Comparison of ENCODE assay signal across 8 mouse cellular contexts in the genomic region with DNA sequence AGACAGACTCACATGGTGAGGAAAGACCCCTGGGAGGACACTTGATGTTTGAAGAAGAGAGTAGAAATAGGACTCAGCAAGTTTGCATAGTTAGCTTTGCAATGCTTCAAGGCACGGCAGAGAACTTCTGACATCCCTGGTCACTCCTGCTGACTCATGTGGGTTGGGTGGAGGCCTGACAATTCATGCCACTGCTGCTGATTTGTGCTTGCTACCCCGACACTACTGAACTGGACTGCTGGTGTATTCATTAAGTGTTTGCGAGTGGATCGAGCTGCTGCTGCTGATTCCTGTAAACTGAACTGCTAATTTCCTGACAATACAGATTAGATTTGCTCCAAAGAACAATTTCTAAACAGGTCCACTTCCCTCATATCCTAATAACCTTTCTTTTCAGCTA. TPM values are rescaled to one million over a fixed set of nuclear protein-coding genes. Genes with fewer than 3 reads are reported as not detected.
DNase-seq lines count a peak whose midpoint lies in the region; ATAC-seq and TF ChIP-seq lines count a peak whose summit lies in the region.

No protein-coding gene starts in this region.

- no peak overlapping the region for H3K9ac ChIP-seq in midbrain, embryonic 11.5 days (ENCODE audit: low read length)

- no peak overlapping the region for H3K27ac ChIP-seq in kidney, adult 2 months (ENCODE audit: insufficient read depth, low read depth, low read length)
- peak overlapping the region; percentile 37; the same call in 1 of the 2 replicates for H3K27ac ChIP-seq in olfactory bulb, adult 2 months (ENCODE audit: insufficient read depth, low read depth, low read length)
- no peak overlapping the region for H3K27ac ChIP-seq in hindbrain, embryonic 10.5 days
- H3K27ac ChIP-seq in midbrain, embryonic 11.5 days (ENCODE audit: low read depth, low read length), result no peak overlapping the region

- TF ChIP-seq CTCF in kidney, adult 2 months (conservative IDR thresholded peaks at IDR 0.05; ENCODE audit: insufficient read depth, insufficient read length, low read depth, low read length), result no peak
- no peak for TF ChIP-seq CTCF in olfactory bulb, adult 2 months (IDR thresholded peaks at IDR 0.05; ENCODE audit: insufficient read depth, low read depth, low read length)

- H3K4me3 ChIP-seq in kidney, adult 2 months (ENCODE audit: insufficient read depth, low read depth, low read length), result no peak overlapping the region
- H3K4me3 ChIP-seq in olfactory bulb, adult 2 months (ENCODE audit: insufficient read depth, low read depth, low read length), result no peak overlapping the region
- no peak overlapping the region for H3K4me3 ChIP-seq in hindbrain, embryonic 10.5 days
- no peak overlapping the region for H3K4me3 ChIP-seq in midbrain, embryonic 11.5 days (ENCODE audit: low read depth, low read length)

- no peak for TF ChIP-seq POLR2A in kidney, adult 2 months (IDR thresholded peaks at IDR 0.05; ENCODE audit: low read depth, low read length)
- no peak for TF ChIP-seq POLR2A in olfactory bulb, adult 2 months (IDR thresholded peaks at IDR 0.05; ENCODE audit: insufficient read depth, low read depth, low read length)

- H3K36me3 ChIP-seq in kidney, adult 2 months (ENCODE audit: control insufficient read depth, insufficient read depth, low read length), result no peaks in the 10 kb centered on the region
- peaks cover 7% of the 10 kb centered on the region for H3K36me3 ChIP-seq in hindbrain, embryonic 10.5 days
- no peaks in the 10 kb centered on the region for H3K36me3 ChIP-seq in midbrain, embryonic 11.5 days (ENCODE audit: control insufficient read depth, insufficient read depth, low read length)

- H3K4me2 ChIP-seq in midbrain, embryonic 11.5 days, result no peak overlapping the region

- DNase-seq in kidney, adult 2 months, result peak; percentile 42
- no peak for DNase-seq in kidney, postnatal 10 days
- peak; percentile 28 for DNase-seq in c-Kit-positive CD71-positive TER-119-positive erythroid progenitor cells, embryonic 14.5 days (ENCODE audit: low spot score)
- DNase-seq in embryo, embryonic 11 days, result no peak
- no peak for DNase-seq in hindbrain, embryonic 10.5 days (ENCODE audit: low spot score)
- no peak for DNase-seq in midbrain, embryonic 11.5 days (ENCODE audit: low spot score, missing footprints)

- H3K4me1 ChIP-seq in kidney, adult 2 months (ENCODE audit: control insufficient read depth, insufficient read depth, low read length), result peaks cover 5% of the 10 kb centered on the region
- H3K4me1 ChIP-seq in olfactory bulb, adult 2 months (ENCODE audit: control insufficient read depth, insufficient read depth, low read length), result peaks cover 2% of the 10 kb centered on the region; the same call in 1 of the 2 replicates
- H3K4me1 ChIP-seq in hindbrain, embryonic 10.5 days (replicated peaks), result no peaks in the 10 kb centered on the region
- no peaks in the 10 kb centered on the region for H3K4me1 ChIP-seq in midbrain, embryonic 11.5 days (ENCODE audit: control insufficient read depth, insufficient read depth, low read length)

- 10% methylated on average over 4 of the region's 4 CpGs for WGBS in kidney, adult 2 months
- 13% methylated on average over 4 of the region's 4 CpGs for WGBS in olfactory bulb, adult 2 months
- 75% methylated on average over 4 of the region's 4 CpGs for WGBS in hindbrain, embryonic 10.5 days
- 56% methylated on average over 4 of the region's 4 CpGs for WGBS in midbrain, embryonic 11.5 days

- peak; percentile 26 for ATAC-seq in inflammation-experienced regulatory T-cells, adult 6 months
- ATAC-seq in midbrain, embryonic 11.5 days (ENCODE audit: low FRiP score), result no peak

- no peaks in the 10 kb centered on the region for H3K9me3 ChIP-seq in hindbrain, embryonic 10.5 days
- H3K9me3 ChIP-seq in midbrain, embryonic 11.5 days (ENCODE audit: control insufficient read depth, low read length), result no peaks in the 10 kb centered on the region

- no peaks in the 10 kb centered on the region for H3K27me3 ChIP-seq in kidney, adult 2 months (replicated peaks; ENCODE audit: control insufficient read depth, insufficient read depth, low read length)
- no peaks in the 10 kb centered on the region for H3K27me3 ChIP-seq in hindbrain, embryonic 10.5 days (ENCODE audit: insufficient read depth, poor library complexity, severe bottlenecking)
- no peaks in the 10 kb centered on the region for H3K27me3 ChIP-seq in midbrain, embryonic 11.5 days (ENCODE audit: control insufficient read depth, insufficient read depth, low read length)

RNA-seq across cellular contexts. Expression of a gene that starts 18.3 kb away (rescaled TPM):
- polyA plus RNA-seq in kidney, adult 2 months (2012; rRNA removed), result 67.9 and 72.9 TPM in 2 replicates
- polyA plus RNA-seq in inflammation-experienced regulatory T-cells, adult 6 months (2017; shearing (Covaris generic)), result 100 to 1,000 TPM; 205 to 247 (median 244) TPM
- 578 TPM in 1 of 2 replicates, not detected in the other for polyA plus RNA-seq in olfactory bulb, adult 2 months (2012; ENCODE audit: insufficient read depth, insufficient read length, low replicate concordance, missing spikeins)
- 33.6 and 36.8 TPM in 2 replicates for polyA plus RNA-seq in hindbrain, embryonic 10.5 days (2016; fragmentation: Nextera tagmentation; extraction: Ambion mirVana)
- polyA plus RNA-seq in midbrain, embryonic 11.5 days (2014; fragmentation: Nextera tagmentation; extraction: Ambion mirVana), result 40.6 and 47.3 TPM in 2 replicates

RNA-seq across cellular contexts. Expression of a gene that starts 46.2 kb away (rescaled TPM):
- polyA plus RNA-seq in kidney, adult 2 months (2012; rRNA removed), result 13.6 and 18.9 TPM in 2 replicates
- polyA plus RNA-seq in inflammation-experienced regulatory T-cells, adult 6 months (2017; shearing (Covaris generic)), result 10 to 100 TPM; 62.8 to 83.5 (median 72.0) TPM
- not detected in 2 replicates for polyA plus RNA-seq in olfactory bulb, adult 2 months (2012; ENCODE audit: insufficient read depth, insufficient read length, low replicate concordance, missing spikeins)
- polyA plus RNA-seq in hindbrain, embryonic 10.5 days (2016; fragmentation: Nextera tagmentation; extraction: Ambion mirVana), result 36.5 and 38.8 TPM in 2 replicates
- 42.2 and 45.7 TPM in 2 replicates for polyA plus RNA-seq in midbrain, embryonic 11.5 days (2014; fragmentation: Nextera tagmentation; extraction: Ambion mirVana)

Comparison
In these comparisons a context has a peak if more than half of its experiments do, and no peak if none do; other contexts are left out.
1. DNase-seq: peak in kidney, adult 2 months (single experiment) and c-Kit-positive CD71-positive TER-119-positive erythroid progenitor cells, embryonic 14.5 days (single experiment); none in kidney, postnatal 10 days (single experiment), embryo, embryonic 11 days (single experiment), hindbrain, embryonic 10.5 days (single experiment) and midbrain, embryonic 11.5 days (single experiment).